Mouse (Mus musculus): ENCODE measurements at regions not wholly inside any gene's neighbourhood (a gene's known extent, or its start where the extent isn't known, plus 50 kb on each side); places are given as distances from the start of the nearest gene placed in this dataset.

- intact Hi-C loops (cut with DNase I): no loop called here
Measured at GRCm38 (mm10) chr11:18581997-18582780, 436.6 kb downstream of the Meis1 start.

- intact Hi-C loops (cut with DNase I): no loop called here
Measured at GRCm38 (mm10) chr11:18581078-18581800, 437.5 kb downstream of the Meis1 start.

- intact Hi-C loops (cut with DNase I): no loop called here
Measured at GRCm38 (mm10) chr11:18571557-18572209, 447.1 kb downstream of the Meis1 start.

- intact Hi-C loops (cut with DNase I): no loop called here
Measured at GRCm38 (mm10) chr11:18563011-18563410, 455.8 kb downstream of the Meis1 start.

- intact Hi-C loops (cut with DNase I): no loop called here
Measured at GRCm38 (mm10) chr11:18558665-18559064, 460.1 kb downstream of the Meis1 start.

GRCm38 (mm10) chr11:18535592-18535857, 483.3 kb downstream of the Meis1 start:
- intact Hi-C loops (cut with DNase I): no loop called here

- intact Hi-C loops (cut with DNase I): no loop called here
Measured at GRCm38 (mm10) chr11:18534807-18535591, 483.8 kb downstream of the Meis1 start.

GRCm38 (mm10) chr11:18531264-18532110, 487.3 kb downstream of the Meis1 start:
- intact Hi-C loops (cut with DNase I): no loop called here

- intact Hi-C loops (cut with DNase I): no loop called here
Measured at GRCm38 (mm10) chr11:18528568-18528967, 490.2 kb downstream of the Meis1 start.

- intact Hi-C loops (cut with DNase I): no loop called here
Measured at GRCm38 (mm10) chr11:18495108-18495757, 523.6 kb downstream of the Meis1 start.

- intact Hi-C loops (cut with DNase I): no loop called here
Measured at GRCm38 (mm10) chr11:18493981-18494380, 524.8 kb downstream of the Meis1 start.

GRCm38 (mm10) chr11:18493086-18493485, 525.7 kb downstream of the Meis1 start:
- intact Hi-C loops (cut with DNase I): no loop called here

GRCm38 (mm10) chr11:18489517-18490256, 529.1 kb downstream of the Meis1 start:
- intact Hi-C loops (cut with DNase I): no loop called here

- intact Hi-C loops (cut with DNase I): no loop called here
Measured at GRCm38 (mm10) chr11:18478841-18479240, 525.2 kb upstream of the Etaa1 start.

GRCm38 (mm10) chr11:18451271-18451670, 497.6 kb upstream of the Etaa1 start:
- intact Hi-C loops (cut with DNase I): no loop called here

- intact Hi-C loops (cut with DNase I): no loop called here
Measured at GRCm38 (mm10) chr11:18448879-18449278, 495.2 kb upstream of the Etaa1 start.

GRCm38 (mm10) chr11:18444600-18444999, 490.9 kb upstream of the Etaa1 start:
- intact Hi-C loops (cut with DNase I): no loop called here

- intact Hi-C loops (cut with DNase I): no loop called here
Measured at GRCm38 (mm10) chr11:18444101-18444500, 490.4 kb upstream of the Etaa1 start.

- intact Hi-C loops (cut with DNase I): no loop called here
Measured at GRCm38 (mm10) chr11:18443156-18443555, 489.5 kb upstream of the Etaa1 start.
